Mouse (Mus musculus) intestine, embryonic 15.5 days (tissue): Measurements from ENCODE around the gene Ahnak2. TPM values are rescaled to one million over a fixed set of nuclear protein-coding genes. Genes with fewer than 3 reads are reported as not detected.

Experiments used
- polyA plus RNA-seq: library from polyadenylated mRNA; unstranded; fragments of >200 nt; fragmentation: Nextera tagmentation; extraction: Ambion mirVana; gene quantifications from 2 replicates; pipeline ENCODE4 v1.2.1, GENCODE M21; 2015

Ahnak2 gene
- polyA plus RNA-seq, 1 experiment from 2014 or later, result 3.0 TPM

Other genes starting within 250 kb of the Ahnak2 start
- gene Inf2, start 213.9 kb downstream of the Ahnak2 start, polyA plus RNA-seq, result 2.5 and 2.8 TPM in 2 replicates
- 2.1 and 2.8 TPM in 2 replicates for gene Adssl1, start 182.6 kb downstream of the Ahnak2 start, polyA plus RNA-seq
- gene Siva1, start 158.0 kb downstream of the Ahnak2 start, polyA plus RNA-seq, result 183 and 225 TPM in 2 replicates
- 128 and 141 TPM in 2 replicates for gene Akt1, start 127.8 kb downstream of the Ahnak2 start, polyA plus RNA-seq
- 7.5 and 10.3 TPM in 2 replicates for gene Zbtb42, start 123.8 kb downstream of the Ahnak2 start, polyA plus RNA-seq
- gene Cep170b, start 82.2 kb downstream of the Ahnak2 start, polyA plus RNA-seq, result 20.1 and 22.4 TPM in 2 replicates
- 11.6 and 12.6 TPM in 2 replicates for gene Pld4, start 42.0 kb downstream of the Ahnak2 start, polyA plus RNA-seq
- gene Clba1, start 6.3 kb upstream of the Ahnak2 start, polyA plus RNA-seq, result 3.7 and 4.6 TPM in 2 replicates
- gene Cdca4, start 26.8 kb upstream of the Ahnak2 start, polyA plus RNA-seq, result 87.6 and 88.0 TPM in 2 replicates
- gene Gpr132, start 65.6 kb upstream of the Ahnak2 start, polyA plus RNA-seq, result 0.24 and 0.40 TPM in 2 replicates
- gene Jag2, start 127.1 kb upstream of the Ahnak2 start, polyA plus RNA-seq, result 3.7 and 4.1 TPM in 2 replicates
- 91.3 and 94.7 TPM in 2 replicates for gene Nudt14, start 139.5 kb upstream of the Ahnak2 start, polyA plus RNA-seq
- gene Btbd6, start 173.8 kb upstream of the Ahnak2 start, polyA plus RNA-seq, result 19.5 and 22.4 TPM in 2 replicates
- 45.8 and 49.8 TPM in 2 replicates for gene Brf1, start 198.0 kb upstream of the Ahnak2 start, polyA plus RNA-seq
- 11.7 and 12.1 TPM in 2 replicates for gene Pacs2, start 211.9 kb upstream of the Ahnak2 start, polyA plus RNA-seq